Mouse (Mus musculus): ENCODE data around the gene Sh3bp5.

The Sh3bp5 gene

DNA sequence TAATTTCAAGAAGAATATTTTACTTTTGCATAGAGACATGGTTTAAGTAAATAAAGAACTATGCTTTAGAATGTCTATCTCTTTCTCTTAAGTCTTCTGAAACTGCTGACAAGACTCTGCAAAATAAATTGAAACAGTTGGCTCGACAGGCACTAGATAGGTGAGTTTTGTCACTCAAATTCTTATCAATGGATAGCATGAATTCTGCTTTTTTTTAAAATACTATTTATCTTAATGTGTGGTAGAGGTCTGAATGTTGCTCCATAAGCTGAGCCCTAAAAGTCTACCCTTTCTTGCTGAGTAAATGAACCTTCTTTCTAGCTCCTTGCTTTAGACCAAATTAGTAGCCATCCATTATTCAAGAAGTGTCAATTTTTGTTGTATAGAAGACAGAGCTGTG is 90.5 kb downstream of the Sh3bp5 start:
- in situ Hi-C loops (cut with MboI, MseI) = no loop called here

DNA sequence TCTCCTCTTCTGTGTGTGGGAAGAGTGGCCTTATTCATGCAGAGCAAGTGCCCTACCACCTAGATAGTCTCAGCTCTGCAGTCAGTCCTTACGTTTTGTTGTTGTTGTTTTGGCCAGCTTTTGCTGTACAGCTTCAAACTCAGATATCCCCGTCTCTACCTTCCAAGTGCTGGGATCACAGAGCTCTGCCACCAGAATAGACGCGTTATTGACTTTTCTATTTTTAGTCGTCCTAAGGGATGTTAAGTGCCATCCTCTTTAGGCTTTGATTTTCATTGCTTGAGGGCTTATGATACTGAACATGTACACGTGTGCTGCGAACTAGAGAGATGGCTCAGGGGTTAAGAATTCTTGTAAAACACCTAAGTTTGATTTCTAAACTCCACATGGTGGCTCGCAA is 92.6 kb downstream of the Sh3bp5 start:
- in situ Hi-C loops (cut with MboI, MseI) = no loop called here

DNA sequence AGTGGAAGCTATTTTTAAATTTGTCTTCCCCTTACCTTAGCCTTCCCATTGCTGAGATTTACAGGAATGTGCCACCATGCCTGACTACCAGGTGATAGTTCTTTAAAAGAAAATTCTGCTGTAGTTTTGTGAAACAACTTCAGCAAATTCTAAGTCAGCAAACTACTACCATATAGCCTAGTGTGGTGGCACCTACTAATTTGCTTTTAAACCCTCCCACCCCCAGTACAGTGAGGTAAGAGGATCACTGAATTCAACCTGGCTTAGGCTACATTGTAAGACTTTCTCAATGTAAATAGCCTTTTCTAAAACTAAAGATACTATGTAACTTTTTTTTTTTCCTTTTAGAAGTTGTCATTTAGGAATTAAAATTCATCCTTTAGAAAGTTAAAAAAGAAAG is 97.9 kb downstream of the Sh3bp5 start:
- in situ Hi-C loops (cut with MboI, MseI) = no loop called here

DNA sequence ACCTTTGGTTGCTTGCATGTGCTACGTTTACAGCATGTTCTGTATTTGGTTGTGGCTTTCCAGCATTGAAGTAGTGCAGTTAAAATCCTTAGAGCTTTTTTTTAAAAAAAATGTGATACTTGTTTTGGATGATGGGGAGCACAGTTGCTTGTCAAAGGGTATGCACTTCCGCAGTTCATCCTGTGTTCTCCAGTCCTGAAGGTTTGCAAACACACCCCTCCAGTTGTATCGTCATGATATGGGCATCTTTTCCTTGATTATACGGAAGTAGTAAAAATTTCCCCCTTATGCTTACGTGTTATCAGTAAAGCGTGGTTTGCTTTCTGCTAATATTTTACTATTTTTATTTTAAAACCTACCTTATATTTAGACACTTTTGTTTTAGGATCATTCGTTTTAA is 98.5 kb downstream of the Sh3bp5 start:
- in situ Hi-C loops (cut with MboI, MseI) = no loop called here

DNA sequence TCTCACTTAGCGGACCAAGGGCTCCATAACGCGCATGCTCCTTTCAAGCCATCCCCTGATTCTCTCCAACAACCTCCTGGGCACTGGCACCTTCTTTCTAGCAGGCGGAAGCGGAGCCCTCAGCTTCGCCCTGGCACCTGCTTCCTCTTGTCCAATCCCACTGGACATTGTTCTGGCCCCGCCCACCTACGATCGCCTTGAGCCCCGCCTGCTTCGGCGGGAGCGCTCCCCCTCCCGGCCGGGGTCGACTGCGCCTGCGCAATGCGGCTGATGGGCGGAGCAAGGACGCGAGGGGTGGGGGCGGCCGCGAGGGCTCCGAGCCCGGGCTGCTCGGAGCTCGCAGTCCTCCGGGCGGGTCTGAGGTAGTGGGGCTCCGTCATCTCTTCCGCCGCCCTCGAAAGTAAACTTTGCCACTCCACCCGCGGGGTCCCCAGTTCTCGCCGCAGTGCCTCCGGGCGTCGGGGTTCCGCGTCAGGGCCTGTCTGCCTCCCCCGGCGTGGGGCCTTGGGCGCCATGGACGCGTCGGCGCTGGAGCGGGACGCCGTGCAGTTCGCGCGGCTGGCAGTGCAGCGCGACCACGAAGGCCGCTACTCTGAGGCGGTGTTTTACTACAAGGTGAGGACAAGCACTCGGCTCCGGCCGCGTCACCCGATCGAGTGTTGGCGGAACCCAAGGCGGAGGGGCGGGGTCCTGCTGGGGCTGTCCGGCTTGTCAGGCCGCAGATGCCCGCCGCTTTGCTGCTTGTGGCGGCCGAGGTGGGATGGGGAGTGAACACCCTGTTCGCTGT is 99.3 kb downstream of the Sh3bp5 start, which contains the start of gene Capn7:
Capn7 (plus strand) TSS at position 270 of the 787 bp plus-strand sequence.
- in situ Hi-C loops (cut with MboI, MseI) = no loop called here

DNA sequence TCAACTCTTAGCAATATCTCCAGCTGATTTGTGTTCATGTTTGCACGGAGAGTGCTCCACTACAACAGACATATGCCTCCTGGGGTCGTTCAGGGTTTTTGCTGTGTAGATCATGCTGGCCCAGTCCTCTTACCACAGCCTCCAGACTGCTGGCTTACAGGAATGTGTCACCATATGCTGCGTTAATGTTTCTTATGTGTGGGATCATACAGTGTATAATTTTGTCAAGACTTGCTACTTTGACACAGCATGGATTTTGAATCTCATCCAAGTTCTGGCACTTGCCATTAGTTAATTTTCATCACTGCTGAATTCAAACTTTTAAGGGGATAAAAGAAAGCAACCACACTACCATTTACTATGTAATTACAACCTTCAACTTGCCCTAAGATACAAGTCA is 100.1 kb downstream of the Sh3bp5 start:
- in situ Hi-C loops (cut with MboI, MseI) = no loop called here

DNA sequence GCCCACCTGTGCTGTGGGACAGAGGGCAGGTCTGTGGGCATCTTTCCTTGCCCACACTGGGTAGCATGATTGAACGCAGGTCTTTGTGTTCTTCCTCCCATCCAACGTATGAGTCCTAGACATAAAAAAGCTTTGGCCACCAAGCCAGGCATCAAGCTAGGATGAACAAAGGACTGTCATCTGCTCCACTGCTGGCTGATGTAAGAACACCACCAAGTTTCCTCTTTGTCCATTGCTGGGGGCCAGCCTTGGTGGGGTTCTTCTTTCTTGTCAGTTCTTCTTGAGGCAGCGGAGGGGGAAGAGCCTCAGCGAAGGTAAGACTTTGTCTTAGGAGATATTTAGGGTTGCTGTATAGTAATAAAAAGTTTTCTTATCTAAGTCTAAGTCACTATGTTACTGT is 104.9 kb downstream of the Sh3bp5 start:
- in situ Hi-C loops (cut with MboI, MseI) = no loop called here

DNA sequence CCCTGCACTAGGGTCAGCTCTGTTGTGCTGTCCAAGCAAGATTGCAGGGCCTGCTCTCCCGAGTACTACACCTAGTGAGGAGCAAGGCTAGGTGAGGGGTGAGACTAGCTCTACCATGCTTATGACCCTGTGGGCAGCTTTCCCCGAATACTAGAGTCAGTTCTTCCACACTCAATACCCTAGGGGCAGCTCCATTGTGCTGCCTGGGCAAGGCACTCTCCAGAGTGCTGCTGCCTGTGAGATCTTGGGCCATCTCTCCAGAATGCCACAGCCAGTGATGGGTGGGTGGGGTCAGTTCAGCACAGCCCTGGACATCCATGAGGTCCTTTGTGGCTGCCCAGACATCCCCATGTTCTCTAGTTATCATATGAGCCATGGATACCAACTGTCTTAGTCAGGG is 106.1 kb downstream of the Sh3bp5 start:
- in situ Hi-C loops (cut with MboI, MseI) = no loop called here

DNA sequence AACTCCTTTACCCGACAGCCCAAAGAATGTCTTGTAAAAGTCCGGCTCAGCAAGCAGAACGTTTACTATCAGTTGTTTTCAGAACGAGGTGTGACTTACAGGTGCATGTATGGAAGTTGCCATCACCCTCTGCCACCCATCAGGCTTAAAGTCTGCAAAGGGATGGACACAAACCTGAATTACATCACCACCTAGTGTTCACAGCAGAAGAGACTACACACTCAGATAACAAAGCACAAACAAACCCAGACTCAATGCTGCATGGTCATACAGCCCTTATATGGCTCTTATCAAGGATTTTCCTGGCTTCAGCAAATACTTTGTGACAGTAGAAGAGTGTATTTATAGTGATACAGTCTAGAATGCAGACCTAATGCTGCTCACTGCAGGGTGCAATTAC is 108.2 kb downstream of the Sh3bp5 start:
- in situ Hi-C loops (cut with MboI, MseI) = no loop called here

DNA sequence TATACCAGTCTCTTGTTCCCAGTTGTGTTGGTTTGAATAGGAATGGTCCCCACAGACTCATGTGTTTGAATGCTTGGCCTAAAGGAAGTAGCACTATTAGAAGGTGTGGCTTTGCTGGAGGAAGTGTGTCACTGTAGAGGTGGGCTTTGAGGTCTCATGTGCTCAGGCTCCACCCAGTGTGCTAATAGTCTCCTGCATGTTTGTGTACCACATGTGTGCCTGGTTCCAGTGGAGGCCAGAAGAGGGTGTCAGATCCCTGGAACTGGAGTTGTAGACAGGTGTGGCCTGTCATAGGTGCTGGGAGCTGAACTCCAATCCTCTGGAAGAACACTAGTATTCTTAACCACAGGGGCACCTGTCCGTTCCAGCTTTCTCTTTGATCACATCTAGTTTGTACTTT is 108.7 kb downstream of the Sh3bp5 start:
- in situ Hi-C loops (cut with MboI, MseI) = no loop called here

DNA sequence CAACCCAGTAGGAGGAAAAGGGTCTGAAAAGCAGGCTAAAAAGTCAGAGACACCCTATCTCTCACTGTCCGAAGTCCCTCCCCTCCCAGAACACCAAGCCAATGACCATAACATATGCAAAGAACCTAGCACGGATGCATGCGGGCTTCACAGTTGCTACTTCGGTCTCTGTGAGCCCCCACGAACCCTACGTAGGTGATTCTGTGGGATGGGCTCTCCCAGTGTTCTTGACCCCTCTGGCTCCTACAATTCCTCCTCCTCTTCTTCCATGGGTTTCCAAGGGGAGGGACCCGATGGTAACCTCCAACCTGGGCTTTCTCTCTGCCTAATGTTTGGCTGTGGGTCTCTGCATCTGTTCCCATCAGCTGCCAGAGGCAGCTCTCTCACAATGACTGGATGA is 109.1 kb downstream of the Sh3bp5 start:
- in situ Hi-C loops (cut with MboI, MseI) = no loop called here

DNA sequence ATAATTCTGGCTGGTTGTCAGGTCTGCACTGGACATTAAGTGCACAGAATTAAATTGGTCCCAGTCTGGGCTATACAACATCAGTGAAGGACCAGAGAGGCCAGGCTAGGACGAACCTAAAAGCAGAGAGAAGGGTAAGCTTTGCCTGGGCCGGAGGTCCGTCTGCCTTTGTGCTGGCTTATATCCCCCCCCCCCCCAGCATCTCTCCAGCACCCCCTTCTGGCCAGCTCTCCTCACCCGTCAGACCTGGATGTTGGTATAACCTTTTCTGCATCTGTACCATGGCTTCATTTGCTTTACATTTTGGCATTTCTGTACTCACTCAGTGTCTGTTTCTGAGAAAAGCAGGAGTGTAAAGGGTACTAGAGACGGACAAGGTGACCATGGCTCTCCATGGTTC is 110.3 kb downstream of the Sh3bp5 start:
- in situ Hi-C loops (cut with MboI, MseI) = no loop called here

DNA sequence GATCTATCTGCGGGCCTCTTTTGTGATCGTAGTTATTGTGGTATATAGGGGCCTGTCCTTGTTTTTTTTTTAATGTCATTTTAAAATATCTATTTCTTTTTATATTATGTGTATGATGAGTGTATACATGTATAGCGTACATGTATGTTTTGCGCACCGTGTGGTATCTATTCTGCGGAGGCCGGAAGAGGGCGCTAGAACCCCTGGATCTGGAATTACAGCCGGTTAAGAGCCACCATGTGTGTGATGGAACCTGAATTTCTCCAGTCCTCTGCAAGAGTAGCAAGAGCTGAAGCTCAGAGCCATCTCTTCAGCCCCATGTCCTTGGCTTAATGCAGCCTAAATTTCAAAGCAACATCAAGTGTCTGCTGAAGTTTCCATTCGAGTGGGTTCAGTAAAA is 111.0 kb downstream of the Sh3bp5 start:
- in situ Hi-C loops (cut with MboI, MseI) = no loop called here

DNA sequence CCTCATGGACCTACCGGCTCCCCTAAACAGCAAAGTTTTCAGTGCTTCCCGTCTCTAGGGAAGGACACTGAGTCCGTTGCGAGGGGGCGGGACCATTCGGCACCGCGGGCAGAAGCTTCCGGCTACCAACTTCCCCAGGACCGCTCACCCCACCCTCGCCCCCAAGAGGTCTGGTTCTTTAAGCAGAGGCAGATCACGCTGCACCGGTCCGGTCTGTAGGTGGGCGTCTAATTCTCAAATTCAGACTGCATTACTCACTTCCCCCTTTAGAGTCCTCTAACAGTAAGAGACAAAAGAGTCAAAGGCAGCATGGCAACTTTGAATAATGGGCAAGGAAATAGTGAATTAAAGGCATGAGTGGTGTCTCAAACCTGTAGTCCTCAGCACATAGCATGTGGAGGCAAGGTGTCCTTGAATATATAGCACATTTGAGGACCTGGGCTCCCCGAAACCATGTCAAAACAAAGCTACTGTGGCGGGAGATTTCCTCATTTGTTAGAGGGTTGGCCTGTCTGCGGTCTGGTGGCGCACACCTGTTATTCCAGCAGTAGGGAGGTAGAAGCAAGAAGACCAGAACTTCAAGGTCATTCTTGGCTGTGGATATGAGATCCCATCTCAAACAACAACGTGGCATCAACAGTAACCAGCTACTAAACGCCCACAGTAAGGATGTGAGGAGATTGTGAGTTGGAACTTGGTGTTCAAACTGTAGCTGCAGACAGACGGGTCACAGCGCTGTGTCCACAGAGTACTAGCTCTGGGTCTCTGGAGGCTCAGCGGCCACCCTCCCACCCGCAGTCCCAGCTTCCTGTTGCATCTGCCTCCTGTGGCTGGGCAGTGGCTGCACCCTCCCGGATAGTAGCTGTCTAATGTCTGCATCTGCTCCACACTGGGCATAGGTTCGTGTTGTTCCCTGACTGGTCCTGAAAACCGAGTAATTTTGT is 111.8 kb downstream of the Sh3bp5 start, which contains the start of gene Dnah1:
Dnah1 (minus strand) TSS at position 48 of the 944 bp plus-strand sequence.
- in situ Hi-C loops (cut with MboI, MseI) = no loop called here

DNA sequence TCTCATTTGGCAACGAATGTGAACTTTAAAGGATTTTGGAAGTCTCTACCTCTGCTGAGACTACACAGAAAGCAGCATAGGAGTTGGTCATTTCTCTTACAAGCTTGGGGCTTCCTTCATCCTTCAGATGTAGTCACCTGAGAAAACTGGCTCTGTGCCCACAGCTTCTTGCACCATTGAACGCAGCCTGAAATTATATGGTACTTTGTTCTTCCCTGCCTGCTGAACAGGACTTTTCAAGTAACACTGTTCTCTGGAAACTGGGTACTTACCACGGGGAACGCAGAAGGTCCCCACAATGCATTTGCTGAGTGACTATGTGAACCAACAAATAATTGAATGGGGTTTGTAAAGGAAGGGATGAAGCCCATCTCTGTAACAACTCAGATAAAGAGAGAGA is 112.7 kb downstream of the Sh3bp5 start:
- in situ Hi-C loops (cut with MboI, MseI) = no loop called here

DNA sequence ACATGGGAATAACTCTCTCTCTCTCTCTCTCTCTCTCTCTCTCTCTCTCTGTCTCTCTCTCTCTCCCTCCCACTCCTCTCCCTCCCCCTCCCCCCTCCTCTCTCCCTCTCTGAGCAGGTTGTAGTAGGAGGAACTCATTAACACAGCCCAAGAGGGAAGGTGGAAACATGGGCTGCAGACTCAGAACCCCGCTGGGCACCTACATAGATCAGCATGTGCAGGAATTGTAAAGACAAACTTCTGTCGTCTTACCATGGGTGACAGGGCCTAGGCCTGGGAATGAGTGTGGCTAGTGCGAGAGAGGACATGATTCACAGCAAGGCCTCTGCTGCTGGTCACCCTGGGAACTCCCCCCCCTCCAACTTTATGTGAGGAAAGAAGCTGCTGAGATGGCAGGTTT is 113.7 kb downstream of the Sh3bp5 start:
- in situ Hi-C loops (cut with MboI, MseI) = no loop called here

DNA sequence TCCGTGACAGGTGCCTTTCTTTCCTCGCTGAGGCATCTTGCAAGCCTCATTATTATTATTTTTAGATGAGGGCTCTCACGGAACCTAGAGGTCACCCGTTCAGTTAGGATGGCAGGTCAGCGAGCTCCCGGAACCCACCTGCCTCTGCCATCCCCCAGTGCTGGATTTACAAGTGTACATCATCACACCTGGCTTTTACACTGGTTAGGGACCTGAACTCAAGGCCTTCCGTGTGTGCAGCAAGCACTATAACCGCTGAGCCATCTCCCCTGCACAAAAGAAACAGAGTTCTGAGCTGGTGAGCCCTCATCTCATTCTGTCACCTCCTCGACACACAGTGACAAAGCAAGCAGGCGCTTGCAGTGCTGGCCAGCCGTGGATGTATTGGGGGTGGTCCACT is 114.7 kb downstream of the Sh3bp5 start:
- in situ Hi-C loops (cut with MboI, MseI) = no loop called here

DNA sequence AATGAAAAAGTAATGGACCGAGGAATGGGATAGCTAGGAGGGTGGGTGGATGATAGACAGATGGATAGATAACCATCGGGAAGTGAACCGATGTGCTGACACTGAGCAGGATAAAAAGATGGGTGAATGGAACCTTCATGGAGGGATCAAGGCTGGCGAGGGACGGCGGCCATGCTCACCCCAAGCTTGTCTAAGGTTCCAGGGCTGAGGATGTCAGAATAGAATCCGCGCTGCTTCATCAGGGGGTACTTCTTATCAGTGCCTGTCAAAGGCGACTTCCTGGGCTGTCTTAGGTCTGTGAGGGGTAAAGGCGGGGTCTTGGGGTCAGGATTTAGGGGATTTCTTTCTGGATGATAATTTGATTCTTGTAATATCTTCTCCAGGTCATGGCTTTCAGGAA is 116.3 kb downstream of the Sh3bp5 start:
- in situ Hi-C loops (cut with MboI, MseI) = loop anchor here (5.0 kb wide), 1 partner anchor 42 kb away; no protein-coding TSS in a partner anchor

DNA sequence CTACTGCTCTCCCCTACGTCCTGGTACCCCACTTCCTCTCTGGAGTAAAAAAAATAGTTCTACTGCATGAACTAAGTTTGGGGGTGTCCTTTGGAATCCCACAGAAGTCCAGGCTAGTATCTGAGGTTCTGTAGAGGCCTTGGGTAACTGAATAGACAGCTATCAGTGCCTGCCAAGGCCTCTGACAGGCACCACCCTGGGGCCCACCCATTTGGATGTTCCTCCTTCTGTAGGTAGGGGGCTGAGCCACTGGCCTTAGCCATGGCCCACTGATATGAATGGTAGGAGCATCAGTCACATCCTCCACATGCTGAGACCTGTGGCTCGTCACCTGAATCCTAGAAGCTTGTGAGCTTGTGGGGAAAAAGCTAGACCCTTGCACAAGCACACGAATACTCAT is 118.1 kb downstream of the Sh3bp5 start:
- in situ Hi-C loops (cut with MboI, MseI) = loop anchor here (5.0 kb wide), 1 partner anchor 40 kb away; no protein-coding TSS in a partner anchor

DNA sequence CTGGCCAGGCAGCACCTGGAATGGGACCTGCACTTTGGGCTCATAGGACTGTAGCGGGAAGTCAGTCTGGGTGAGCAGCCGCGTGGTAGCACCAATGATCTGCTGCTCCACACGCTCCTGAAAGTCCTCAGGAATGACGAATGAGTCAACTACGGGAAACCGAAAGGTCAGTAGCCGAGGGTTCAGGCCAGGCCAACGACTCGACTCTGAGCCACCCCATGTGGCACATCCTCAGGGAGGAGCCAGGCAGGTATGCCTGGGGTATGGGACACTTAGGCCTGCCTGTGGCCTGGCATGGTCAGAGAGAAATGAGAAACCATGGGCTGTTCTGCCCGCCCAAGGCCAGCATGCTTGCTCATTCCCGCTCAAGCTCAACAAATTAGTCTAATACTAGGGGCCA is 119.3 kb downstream of the Sh3bp5 start:
- in situ Hi-C loops (cut with MboI, MseI) = loop anchor here (5.0 kb wide), 1 partner anchor 39 kb away; no protein-coding TSS in a partner anchor

DNA sequence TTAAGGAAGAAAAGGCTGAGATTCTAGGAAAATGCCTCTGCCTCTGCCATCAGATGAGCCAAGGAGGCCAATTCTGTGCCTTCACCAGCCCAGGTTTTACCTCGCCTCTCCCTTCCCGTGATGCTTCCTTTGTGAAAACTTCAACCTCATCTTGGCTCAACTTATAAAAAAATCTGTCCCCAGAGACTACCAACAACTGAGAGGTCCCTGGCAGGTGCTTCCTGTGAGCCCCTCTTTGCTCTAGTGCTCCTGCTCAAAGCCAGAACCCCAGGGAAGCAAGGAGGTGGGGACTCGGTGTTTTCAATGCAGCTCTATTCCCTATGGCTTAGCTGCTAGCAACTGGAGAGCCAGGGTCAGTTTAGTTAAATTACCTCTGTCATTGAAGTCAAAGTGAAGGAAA is 122.7 kb downstream of the Sh3bp5 start:
- in situ Hi-C loops (cut with MboI, MseI) = loop anchor here (5.0 kb wide), 1 partner anchor 101 kb away; no protein-coding TSS in a partner anchor
